Mouse (Mus musculus) spleen, postnatal 36 days (tissue): ENCODE data around the gene Spcs2.

Experiments used
- DNase-seq, 2 experiments: peaks; one replicate each; pipeline ENCODE4 v3.0.0; 2022; ENCODE audit warnings: low spot score in 2 of 2, mixed read lengths in 1 of 2

Spcs2 gene

DNA sequence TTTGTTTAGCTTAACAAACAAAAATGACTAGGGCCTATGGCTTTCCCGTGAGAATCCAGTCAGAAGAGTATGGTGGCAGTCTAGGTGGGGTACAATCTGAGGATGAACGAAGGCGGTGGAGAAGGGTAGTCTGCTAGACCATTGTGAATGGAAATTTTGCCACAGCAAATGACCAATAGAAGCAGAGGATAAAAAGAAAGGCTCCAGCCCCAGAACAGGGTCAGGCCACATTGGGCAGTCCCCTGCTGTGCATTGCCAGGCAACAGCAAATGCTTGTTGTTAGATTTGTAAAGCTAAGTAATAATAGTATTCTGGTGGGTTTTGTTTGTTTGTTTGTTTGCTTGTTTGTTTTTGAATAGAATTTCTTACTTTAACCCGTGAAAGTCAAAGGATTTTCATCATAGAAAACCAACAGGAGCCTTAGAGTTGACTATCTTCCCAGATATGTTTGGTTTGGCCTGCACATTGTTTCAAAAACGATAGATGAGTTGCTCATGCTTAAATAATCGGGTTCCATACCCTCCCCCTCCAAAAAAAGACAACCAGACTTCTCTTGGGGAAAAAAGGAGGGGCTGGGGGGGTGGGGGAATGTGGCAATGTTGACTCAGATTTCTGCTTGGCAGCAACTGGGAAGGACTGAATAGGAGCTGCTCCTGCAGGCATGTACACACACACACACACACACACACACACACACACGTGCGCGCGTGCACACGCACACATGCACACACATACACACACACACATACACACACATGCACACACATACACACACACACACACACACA is 1.2 kb upstream of the Spcs2 start:
- no peak for DNase-seq

DNA sequence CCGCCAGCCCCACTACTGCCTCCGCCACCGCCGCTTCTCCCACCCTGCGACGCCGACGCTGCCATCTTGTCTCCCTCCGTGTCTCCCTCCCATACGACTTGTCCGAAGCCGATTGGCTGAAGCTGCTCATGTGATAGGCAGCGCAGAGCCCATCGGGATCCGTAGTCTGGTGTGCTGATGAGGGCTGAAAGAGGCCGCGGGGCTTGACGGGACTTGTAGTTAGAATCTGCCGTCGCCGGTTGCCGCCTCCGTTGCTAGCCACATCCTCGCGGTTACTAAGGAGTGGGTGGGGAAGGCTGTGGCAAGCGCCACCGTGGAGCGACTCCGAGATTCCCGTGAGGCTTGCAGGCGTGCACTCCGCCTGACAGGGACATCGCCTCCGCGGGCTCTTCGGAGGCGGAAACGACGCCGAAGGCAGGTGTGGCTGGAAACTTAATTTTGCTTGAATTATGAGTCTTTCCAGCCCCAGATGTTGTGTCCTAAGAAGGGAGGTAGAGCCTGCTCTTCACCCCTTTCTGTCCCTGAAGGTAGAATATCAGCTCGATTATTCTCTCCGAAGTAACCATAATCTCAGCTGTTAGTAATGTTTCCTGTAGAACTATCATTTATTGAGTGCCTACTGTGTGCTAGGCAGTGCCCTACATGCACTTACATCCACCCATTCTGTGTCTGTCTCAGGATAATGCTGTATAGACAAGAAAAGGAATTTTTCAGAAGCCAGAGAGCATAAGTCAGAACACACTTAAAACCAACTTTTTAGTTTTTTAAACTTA is 4.3 kb downstream of the Spcs2 start, which contains the start of gene Xrra1:
Gene Xrra1, plus strand, starts transcription at position 304 of the 773 bp plus-strand sequence.
- DNase-seq: peak; percentile 97

GRCm38 (mm10) chr7:99858175-99858812 is 5.0 kb downstream of the Spcs2 start:
- DNase-seq: no peak

DNA sequence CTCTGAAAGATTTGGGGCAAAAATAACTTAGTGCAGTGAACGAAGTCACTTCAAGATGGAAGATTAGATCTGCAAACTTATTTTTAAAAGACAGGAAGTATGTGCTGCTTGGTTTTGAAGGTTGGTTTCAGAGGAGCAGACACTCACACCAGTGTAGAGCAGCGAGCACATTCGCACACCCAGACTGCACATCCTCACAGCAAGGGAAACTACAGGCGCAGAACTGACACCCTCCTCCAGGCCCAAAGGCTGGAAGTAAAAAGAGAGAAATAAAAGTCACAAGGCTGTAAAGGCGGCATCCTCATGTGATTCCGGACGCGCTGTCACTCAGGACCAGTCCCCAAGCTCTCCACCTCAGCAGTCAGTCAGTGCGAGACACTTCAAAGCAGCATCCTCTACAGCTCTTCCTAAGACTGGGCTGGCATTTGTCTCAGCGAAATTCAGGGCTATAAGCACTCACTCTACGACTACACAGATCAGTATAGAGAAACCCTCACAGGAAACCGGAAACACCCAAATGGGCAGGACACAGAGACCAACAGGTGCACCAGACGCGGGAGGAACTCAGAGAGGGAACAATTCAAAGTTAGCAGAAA is 6.9 kb downstream of the Spcs2 start:
- peak; percentile 31 to 38 for DNase-seq

DNA sequence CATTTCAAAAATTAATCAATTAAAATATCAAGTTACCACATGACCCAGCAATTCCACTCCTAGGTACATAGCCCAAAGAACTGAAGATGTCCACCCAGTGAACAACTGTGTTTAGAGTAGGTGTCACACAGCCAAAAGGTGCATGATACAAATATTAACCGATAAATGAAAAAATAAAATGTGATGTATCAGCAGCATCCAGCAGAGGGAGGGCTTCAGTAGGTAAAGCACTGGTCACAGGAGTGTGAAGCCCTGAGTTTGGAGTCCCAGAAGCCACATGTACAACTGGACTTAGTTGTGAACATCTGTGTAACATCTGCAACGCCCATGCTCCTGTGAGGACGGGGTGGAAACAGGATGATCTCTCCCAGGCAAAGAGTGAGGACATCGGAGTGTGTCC is 9.0 kb downstream of the Spcs2 start:
- DNase-seq: no peak

DNA sequence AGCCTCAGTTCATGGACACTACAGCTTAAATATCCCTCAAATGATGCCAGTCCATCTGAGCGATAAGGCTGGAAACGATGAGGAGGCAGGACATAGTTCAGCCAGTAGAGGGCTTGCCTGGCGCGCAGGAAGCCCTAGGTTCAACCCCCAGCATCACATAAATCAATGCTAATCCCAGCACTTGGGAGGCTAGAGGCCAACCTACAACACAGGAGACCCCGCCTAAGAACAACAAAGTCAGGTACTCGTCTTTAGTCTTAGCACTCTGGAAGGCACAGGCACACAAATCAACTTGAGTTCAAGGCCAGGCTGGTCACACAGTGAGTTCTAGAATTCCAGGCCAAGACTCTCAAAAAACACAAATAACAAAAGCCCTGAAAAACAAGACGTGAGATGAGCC is 9.9 kb downstream of the Spcs2 start:
- DNase-seq: no peak

DNA sequence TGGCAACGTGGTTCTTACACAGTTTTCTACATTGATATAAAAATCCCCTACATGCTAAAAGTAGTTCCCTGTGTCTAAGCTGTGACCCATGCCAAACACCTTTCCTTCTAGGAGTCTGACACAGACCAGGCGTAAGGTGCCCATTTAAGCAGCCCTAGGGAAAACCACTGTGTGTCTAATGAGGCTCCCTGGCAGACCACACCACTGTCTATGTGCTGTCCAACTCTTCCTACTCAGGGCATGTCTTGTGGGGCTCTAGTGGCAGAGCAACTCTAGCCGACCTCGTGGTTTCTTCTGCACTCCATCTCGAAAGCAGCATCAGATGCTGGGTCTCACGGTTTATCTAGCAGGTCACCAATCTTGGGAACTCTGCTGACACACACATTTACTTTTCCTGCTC is 11.6 kb downstream of the Spcs2 start:
- DNase-seq: no peak

- DNase-seq: no peak
Measured at GRCm38 (mm10) chr7:99851121-99851520, 12.1 kb downstream of the Spcs2 start.

GRCm38 (mm10) chr7:99850534-99850933 is 12.7 kb downstream of the Spcs2 start:
- DNase-seq: no peak

GRCm38 (mm10) chr7:99845533-99846236 is 17.6 kb downstream of the Spcs2 start:
- DNase-seq: no peak

DNA sequence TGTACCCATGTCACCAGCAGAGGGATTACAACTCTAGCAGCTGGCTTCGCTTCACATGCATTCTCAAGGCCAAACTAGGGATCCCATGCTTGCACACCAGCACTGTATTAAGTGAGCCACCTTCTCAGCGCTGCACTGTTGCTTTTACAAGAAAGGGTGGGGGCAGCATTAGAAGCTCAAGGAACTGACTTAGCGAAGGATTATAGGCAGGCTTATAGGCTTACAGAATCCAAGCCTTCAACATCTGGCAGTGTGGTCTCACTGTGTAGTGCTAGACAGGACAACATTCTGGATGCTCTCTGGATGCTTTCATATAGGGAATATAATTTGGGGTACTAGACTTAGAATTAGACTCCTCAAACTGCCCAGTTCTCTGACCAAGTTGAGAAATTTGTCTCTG is 25.0 kb downstream of the Spcs2 start:
- no peak for DNase-seq

GRCm38 (mm10) chr7:99837358-99838071 is 25.7 kb downstream of the Spcs2 start:
- no peak for DNase-seq

GRCm38 (mm10) chr7:99836781-99837180 is 26.5 kb downstream of the Spcs2 start:
- DNase-seq: no peak

DNA sequence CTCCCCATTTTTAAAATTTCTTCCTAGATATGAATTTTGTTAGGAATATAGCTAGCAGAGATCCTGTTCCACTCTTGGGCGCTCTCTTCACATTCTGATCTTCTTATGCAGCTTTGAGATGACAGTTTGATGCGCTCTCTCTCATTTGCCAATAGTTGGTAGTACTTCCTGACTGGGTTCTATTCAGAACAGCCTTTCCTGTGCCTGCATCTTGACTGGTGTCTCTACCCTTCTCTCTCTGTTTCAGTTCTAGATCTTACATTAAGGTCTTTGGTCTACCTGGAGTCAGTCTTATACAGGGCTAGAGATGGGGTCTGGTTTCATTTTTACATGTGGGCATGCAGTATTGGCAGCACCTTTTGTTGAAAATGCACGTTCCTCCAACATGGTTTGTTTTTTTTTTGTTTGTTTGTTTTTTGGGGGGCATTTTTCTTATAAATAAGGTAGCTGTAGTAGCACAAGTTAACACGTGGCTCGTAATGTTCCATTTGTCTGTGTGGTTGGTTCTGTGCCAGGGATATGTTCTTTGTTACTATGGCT is 28.9 kb downstream of the Spcs2 start:
- no peak for DNase-seq

- DNase-seq: no peak
Measured at GRCm38 (mm10) chr7:99833846-99834222, 29.4 kb downstream of the Spcs2 start.

DNA sequence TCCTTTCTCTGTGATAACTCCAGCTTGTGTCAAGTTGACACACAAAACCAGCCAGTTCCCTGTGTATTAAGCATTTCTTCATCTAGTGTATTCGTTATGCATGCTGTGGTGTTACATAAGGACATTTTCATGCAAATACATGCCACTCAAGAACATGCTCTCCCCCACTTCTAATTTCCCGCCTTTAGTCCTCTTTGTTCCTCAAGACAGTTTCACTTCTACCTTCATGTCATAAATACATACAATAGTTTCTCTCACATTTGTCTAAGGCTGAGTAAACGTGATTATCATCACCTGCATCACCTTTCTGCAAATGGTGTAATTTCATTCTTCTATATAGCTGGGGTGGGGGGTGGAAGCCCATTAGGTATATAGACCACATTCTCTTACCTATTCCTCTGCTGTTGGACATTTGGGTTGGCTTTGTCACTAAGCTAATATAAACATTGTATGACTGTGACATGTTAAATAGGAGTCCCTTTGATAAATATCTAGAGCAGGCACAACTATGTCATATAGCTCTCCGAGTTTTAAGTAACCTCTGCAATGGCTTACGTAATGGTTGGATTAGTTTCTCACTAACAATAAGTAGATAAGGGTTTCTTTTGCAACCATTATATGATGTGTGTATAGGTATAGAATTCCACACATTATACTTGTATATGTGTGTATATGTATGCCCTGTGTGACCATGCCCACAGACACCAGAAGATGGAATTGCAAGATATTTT is 30.0 kb downstream of the Spcs2 start:
- DNase-seq: peak; percentile 38 to 58

- peak; percentile 90 to 93 for DNase-seq
Measured at GRCm38 (mm10) chr7:99828083-99828570, 35.1 kb downstream of the Spcs2 start, which contains the start of gene Neu3. Neu3 (minus strand) TSS chr7:99828417.

- DNase-seq: no peak
Measured at GRCm38 (mm10) chr7:99826096-99826495, 37.2 kb downstream of the Spcs2 start.

GRCm38 (mm10) chr7:99825511-99825910 is 37.8 kb downstream of the Spcs2 start:
- no peak for DNase-seq
